Mouse (Mus musculus) right cerebral cortex, postnatal 14 days (tissue): Measurements from ENCODE around the gene Stpg1.
A peak's percentile ranks its signal among the peaks of the same experiment; 100 is the strongest.

Experiments used
- DNase-seq: peaks from one replicate; pipeline ENCODE4 v3.0.0; 2022

Stpg1 gene

DNA sequence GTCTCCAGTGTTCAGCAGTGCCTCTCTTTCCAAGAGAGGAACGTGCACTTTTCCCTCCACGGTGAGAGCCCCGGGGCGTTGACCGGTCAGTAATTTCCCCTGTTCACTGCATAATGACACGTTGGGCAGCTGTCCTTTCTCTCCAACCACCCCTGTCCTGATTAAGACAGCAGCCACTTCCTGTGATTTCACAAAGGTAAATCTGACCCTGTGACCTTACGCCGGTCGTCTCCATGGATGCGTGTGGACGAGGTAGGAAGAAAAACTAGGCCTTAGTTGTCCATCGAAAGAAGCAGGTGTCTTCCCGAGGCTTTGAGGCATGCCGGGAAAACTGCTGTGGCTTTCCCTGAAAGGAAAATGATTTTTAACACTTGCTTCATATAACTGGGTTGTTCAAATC is 20.3 kb downstream of the Stpg1 start:
- no peak for DNase-seq

DNA sequence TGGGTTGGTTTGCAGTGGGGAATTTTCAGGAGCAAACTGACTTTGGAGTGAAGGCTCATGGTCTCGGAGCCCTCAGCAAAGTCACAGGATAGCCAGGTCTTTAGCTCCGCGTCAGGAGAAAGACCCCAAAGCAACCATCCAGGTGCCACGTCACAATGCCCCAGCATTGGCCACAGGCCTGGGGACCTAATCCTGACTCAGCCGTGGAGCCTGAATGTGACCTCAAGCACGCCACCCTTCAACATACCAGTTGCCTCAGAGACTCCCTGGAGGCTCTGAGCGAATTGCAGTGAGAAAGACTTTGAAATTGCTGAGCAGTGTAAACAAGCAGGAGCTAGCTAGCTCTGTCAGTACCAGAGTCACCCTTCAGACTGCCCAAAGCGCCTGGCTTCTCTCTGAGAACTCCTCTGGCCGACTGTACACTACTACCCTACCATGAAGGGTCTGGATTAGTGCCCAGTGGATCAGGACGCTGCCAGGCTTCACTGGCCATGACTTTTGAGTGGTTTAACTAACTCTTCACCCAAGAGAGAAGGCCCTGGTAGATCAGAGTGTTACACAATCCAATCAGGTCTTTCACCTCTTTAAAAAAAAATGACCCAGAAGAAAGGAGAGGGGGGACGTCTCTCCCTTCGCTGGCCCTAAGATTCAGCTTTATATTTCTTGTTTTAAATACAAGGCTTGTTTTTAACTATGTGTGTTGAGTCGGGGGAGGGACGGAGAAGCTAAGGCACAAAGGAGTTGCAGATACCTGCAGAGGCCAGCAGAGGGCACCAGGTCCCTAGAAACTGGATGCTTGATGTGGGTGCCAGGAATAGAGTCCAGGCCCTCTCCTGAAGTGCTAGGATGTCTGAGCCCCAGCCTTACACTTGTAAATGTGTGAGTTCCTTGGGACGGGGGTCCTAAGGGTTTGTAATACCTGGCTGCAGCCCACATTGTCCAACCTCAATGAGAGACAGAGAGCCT is 22.0 kb downstream of the Stpg1 start:
- DNase-seq = peak; percentile 25

DNA sequence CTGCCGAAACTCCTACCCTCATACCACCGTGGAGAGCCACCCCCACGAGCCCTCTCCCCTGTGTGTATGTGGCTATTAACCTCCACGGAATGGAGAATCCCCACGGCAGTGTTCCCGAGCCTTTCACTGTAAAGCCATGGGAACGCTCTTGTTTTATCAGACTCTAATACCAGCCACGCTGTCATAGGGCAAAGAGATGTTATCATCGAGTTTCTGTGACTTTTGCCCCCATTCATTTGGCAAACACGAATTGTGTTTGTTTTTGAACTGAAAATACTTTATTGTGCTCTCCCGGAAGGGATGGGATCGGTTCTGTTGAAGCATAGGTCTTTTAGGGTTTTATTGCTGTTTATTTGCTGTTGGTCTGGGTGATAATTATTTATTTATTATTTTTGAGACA is 23.5 kb downstream of the Stpg1 start:
- DNase-seq = no peak

DNA sequence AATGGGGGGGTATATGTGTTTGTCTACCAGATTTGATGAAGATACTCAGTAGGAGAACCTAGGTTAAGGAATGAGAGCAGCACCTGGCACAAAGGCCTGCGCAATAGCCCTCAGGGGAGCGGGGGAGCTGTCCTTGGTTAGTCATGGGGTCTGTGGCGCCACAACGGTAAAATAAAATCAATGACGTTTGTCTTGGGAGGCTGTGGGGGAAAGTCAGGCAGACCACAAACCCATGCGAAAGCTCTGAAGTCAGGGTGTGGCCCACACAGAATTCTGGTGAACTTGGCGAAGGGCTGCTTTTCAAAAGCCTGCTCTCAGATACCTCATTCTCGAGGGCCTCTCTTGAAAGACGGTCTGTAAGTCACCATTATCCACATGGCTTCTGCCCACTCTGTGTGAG is 25.8 kb downstream of the Stpg1 start:
- no peak for DNase-seq

DNA sequence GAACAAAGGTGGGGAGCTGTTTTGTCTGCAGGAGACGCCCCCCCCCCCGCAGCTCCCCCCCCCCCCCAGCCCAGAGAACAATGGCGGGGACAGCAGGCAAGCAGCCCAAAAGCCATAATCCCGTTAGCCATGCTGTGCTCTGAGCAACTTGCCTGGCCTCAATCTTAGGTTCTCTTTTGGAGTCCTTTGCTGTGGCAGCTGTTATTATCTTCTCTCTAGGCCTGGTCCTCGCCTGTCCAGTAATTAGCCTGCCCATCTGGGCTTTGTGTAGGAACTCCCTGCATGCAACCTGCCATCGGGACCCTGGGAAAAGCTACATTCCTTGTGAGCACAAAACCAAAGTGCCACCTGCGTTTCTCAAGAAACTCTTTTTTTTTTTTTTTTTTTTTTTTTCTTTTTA is 29.3 kb downstream of the Stpg1 start:
- no peak for DNase-seq

DNA sequence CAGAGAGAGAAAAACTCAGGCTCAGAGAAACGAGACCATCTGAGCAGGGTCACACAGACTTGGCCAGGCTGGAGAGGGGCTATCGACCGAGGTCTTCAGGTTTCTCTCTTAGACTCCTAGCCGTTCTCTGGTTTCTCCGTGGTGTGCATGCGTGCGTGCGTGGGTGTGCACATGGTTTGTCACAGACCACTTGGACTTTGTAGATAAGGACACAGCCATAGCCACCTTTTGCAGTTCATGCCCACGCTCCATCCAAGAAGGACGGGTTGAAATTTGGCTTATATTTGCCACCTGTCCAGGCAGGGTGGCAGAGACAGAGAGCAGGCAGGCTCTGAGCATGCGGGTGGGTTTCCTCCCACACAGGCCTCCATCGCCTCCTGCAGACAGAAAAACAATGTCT is 30.5 kb downstream of the Stpg1 start:
- DNase-seq = no peak

DNA sequence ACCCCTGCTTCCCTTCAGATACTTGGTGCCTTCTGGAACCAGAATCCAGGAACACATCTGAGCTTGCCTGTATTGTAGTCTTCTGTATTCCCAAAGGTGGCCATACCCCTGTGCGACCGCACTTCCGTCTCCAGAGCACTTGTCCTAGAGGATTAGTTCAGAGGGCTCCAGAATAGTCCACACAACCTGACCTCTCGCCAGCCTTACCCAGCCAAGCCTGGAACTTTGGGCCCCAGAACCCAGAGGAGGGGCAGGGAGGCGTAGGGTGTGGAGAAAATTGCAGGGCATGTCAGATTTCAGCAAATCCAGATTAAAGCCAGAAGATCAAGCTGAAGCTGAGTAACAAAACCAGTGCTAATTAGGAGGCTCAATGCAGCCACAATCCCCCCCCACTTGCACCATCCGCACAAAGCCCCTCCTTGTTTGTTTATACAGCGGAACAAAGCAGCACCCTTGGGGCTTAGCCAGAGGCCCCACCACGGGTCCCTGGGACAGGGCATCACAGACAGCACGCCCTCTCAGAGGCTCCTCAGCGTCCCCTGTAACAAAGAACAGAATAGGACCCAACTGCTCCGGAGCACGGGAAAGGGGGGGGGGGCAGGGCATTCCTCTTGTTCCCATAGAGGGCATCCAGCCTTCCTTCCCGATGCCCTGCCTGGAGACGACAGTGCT is 31.6 kb downstream of the Stpg1 start:
- DNase-seq = no peak

DNA sequence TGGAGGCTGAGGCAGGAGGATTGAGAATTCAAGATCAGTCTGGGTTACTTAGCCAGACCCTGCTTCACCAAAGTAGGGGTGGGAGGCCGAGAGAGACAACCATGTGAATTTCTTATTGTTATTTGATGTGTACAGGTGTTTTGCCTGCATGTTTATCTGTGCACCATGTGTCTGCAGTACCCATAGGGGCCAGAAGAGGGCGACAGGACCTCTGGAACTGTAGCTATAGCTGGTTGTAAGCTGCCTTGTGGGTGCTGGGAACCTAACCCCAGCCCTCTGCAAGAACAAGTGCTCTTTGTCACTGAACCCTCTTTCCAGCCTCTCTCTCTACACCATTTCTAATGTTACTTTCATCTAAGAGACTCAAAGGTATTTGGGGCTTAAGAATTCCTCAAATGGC is 35.7 kb downstream of the Stpg1 start:
- no peak for DNase-seq

DNA sequence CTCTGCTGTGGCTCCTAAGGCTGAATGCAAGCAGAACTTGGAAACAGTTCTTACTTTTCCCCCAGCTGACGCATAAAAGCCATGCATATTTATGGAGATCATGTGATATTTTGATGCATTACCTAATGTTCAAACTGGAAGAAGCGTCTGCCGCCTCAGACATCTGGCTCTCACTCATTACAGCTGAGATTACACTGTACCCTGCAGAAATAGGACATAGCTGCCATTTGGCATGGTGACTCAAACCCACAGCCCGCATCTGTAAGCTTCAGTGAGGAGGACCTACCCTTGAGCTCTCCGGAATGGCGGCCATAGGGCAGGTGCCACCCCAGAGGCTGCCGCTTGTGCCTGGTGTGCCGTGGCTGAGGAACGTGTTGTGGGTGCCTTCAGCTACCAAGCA is 36.6 kb downstream of the Stpg1 start:
- DNase-seq = peak; percentile 19

DNA sequence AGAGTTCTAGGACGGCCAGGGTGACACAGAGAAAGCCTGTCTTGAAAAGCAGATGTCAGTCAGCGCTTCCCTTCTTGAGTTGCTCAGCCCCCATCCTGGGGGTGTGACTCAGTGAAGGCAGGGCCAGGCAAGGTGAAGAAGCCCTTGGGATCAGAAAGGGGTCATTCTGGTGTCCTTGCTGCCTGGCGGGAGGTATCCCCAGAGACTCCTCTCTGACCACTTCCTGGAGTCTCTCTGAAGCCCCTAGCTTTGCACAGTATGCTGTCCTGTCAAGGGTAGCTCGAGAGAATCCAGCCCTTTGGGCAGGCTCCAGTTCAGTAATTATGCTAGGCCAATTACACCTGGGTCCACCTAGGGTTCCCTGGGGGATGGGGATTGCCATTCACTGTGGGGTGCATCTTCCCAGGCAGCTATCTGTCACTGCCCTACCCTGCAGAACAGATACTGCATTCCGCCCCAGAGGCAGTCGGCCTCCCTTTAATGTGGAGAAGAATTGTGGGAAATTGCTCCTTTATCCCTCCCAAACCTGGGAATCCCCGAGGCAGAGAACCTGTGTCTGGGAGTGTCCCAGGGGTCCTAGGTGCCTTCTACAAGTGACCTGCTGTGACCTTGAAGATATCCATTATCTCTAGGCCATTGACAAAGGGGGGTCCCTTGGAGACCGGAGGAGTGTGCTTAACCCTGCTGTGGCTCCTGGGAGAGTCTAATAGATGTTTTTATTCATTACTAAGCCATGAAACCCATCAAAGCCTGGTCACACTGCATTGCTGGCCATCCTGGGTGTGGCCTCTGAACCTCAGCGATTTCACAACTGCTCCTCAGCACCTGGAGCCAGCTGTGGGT is 37.4 kb downstream of the Stpg1 start:
- DNase-seq = no peak

DNA sequence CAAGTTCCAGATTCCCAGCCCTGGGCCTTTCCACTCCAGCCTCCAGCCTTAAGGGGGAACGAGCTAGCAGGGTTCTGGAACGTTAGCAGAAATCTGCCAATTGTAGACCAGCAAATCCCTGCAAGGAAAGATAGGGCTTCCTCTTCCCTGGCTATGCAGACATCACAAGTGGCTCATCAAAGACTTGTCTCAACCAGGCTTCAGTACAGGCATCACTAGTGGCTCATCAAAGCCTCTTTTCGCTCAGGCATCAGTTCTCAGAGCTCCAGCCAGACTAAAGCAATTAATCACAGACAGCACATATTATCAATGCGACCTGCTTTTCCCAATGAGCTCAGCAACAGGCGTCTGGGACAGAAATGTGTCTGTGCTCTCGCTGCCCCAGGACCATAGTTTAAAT is 38.4 kb downstream of the Stpg1 start:
- no peak for DNase-seq

DNA sequence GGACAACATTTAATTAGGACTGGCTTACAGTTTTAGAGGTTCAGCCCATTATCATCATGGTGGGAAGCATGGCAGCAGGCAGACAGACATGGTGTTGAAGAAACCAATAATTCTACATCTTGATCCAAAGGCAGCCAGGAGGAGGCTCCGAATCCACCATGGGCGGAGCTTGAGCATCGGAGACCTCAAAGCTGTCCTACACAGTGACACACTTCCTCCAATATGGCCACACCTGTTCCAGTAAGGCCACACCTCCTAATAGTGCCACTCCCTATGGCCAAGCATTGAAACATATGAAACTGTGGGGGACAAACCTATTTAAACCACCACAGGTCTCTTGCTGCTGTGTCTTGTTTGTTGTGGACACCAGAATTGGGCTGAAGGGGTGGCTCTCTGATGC is 40.4 kb downstream of the Stpg1 start:
- DNase-seq = no peak

DNA sequence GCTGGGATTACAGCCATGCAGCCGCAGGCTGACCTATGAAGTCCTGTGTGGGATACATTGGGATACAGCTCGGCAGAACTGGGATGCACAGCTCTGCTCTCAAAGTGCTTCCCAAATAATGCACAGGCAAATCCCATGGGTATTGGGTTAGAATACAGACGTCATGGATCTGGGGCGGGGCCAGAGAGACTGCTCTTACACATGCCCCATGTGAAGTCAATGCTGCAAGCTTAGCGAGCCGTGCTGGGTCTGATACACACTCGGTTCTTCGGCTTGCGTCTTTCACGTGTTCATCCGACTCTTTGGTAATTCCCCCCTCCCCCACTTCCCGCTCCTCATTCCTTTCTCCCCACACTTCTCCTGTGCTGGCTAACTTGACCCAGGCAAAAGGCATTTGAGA is 44.5 kb downstream of the Stpg1 start:
- no peak for DNase-seq

DNA sequence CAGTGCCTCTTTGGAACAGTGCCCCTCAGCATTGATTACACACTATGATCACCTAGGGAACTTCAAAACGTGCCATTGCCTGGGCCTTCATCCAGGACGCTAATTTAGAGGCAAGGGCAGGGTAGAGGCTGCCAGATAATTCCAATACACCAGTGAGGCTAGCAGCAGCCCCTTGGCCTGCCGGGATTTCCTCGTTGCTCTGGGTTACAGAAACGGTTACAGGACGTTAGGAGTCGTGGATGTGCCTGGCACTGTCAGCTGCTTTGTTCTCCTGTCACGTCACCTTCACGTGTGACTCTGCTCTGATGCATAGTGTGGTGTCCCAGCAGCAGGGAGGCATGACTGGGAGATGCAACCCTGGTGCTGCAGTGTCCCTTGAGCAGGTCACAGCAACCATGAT is 45.5 kb downstream of the Stpg1 start:
- no peak for DNase-seq

DNA sequence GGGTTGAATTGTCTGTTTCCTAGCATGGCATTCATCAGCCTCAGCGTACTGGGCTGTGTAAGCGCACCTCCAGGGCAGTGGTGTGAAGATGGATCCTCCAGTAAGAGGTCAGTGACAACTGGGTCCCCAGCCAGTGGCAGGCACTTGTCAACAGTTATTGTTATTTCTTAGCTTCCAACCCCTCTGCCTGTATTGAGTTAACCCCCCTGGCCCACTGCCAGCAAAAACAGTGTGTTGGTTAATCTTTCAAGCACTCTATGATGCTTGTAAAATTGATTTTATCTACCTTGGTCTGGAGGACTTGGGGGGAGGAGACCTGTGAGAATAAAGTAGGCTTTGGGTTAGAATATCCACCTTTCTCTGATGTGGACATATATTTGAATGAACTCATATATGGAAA is 49.7 kb downstream of the Stpg1 start:
- no peak for DNase-seq

DNA sequence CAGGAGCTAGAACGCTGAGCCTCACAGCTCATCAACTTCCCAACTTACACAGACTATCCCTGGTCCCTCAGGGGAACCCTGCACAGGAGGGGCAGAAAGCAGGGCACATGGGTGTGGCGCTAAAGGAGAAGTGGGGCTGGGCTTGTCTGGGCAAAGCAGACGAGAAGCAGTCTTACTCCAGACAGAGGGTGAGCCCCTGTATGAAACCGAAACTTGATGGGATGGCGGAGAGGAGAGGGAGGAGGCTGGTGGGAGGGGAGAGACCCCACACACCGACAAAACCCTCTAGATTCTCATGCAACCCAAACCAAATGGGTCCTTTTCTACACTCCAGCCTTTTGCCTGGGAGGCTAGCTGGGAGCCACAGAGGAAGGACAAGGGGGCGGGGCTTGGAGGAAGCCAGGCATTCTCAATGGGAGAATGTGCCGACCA is 50.5 kb downstream of the Stpg1 start:
- no peak for DNase-seq

DNA sequence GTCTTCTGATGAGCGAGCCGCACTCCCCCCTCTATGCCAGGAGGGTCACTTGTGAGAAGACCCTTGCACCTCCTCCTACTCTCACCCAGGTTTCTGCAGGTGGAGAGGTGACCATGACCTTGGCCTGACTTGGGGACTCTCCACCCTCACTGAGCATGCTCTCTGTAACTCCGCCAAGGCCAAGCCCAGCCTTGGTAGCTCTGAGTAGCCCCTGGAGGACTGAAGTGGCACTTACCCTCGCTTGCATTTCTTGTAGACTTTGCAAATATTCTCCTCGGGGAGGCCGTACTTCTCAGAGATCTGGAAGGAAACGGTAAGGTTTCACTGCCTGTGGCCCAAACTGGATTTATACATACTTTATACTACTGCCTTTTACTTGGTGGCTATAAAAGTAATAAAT is 51.4 kb downstream of the Stpg1 start:
- DNase-seq = no peak

DNA sequence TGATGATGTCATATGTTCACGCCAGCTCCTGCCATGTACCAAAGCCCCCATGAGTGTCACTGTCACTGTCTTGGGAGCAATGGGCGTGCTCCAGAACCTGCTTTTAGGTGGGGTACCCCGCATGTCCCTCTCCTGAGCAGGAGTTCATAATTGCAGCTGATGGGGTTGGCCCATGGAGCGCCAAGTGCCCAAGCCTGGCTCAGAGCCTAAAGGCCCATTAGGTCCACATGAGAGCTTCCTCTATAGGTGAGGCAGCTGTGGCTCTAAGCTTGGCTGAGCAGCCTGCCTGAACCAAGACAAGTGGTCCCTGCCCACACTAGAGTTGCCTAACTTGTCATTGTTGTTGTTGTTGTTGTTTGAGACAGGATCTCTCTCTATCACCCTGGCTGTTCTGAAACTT is 52.2 kb downstream of the Stpg1 start:
- DNase-seq = no peak

DNA sequence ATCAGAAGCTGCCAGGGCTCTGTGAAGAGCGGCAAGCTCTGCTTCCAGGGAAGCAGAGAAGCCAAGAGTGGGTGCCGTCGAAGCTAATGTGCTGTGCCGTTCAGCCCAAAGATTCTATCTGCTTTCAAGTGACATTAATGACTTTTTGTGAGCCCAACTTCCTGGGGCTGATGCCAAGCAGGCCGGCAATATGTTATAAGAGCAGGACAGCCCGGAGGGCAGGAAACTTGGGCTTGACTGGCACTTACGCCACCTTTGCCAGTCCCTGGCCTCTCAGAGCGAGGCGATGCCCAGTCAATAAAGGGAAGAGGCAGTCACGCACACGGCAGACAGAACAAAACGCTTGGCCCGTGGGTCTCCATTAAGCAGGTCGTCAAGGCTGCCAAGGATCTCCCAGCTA is 53.0 kb downstream of the Stpg1 start:
- no peak for DNase-seq

DNA sequence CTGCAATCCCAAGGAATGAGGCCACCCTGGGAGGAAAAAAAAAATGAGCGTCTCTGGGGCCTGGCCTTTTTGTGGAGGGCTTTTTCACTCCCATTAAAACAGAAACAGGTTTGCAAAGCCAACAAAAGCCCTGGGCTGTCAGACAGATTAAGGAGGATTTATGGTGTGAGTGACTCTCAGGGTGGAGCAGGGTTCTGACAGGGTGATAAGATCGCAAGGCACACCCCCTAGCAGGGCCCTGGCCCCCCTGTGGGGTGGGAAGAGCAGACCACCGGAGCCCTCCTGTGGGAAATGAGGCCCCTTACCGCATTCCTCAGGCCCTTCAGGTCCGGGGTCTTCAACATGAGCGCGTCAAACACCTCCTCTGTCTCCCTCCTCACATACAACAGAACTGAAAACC is 53.5 kb downstream of the Stpg1 start:
- DNase-seq = no peak

DNA sequence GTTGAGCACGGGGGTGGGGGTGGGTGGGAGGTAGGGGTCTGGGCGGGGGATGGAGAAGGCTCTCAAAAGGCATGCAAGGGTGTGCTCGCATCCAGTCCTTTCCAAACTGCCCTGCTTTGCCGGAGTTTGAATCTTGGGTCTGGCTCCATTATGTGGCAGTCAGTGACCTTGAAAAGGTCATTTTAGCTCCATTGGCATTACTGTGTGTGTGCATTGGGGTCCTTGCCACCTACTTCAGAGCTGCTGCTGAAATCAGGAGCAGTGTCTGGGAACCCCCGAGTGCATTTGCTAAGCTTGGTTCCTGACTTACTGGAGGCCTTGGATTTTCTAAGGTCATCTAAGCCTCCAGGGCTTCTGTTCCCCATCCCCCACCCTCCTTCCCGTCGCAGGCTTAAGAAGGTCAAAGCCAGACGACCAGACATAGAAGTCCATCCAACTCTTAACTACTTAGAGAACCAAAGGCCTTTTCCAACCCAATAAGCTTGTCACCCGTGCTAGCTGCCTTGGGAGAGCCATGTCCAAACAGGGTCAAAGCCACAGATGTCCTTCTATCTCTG is 54.0 kb downstream of the Stpg1 start:
- no peak for DNase-seq

DNA sequence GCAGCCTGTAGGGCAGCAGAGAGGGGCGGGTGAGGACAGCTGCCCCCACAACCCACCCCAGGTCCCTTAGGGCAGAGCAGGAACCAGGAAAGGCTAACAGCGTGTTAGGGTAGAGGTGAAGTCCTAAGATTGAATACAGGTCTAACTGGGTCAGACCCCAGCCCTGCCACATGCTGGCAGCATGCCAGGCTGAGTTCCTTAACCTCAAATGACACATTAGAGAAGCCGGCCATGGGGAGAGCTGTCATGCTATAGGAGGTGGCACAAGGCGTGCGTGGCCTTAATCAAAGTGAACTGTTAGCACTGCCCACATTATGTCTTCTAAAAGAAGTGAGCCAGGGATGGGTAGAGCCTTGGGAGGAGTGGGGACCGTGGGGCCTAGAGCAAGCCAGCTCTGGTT is 54.7 kb downstream of the Stpg1 start:
- no peak for DNase-seq

DNA sequence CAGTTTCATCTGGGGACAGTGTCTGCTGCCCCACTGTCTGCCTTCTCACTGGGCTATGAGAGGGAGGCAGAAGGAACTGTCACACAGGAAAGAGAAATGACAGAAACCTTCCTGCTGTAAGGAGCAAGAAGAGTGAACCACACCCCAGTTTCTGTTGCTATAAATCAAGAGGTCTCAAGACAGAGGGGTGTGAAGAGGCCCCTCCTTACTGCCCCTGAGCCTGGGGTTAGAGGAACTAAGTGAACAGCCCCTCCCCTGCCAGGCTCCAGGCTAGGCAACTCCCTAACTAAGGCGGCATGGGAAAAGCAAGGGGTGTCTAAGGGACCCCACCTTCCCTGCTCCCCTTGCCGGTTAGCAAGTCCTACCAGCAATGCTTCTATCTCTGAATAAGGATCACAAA is 69.2 kb downstream of the Stpg1 start:
- no peak for DNase-seq
